Mouse (Mus musculus) inflammation-experienced regulatory T-cells, adult 6 months (primary cell): Measurements from ENCODE around the gene Zdhhc24. TPM values are rescaled to one million over a fixed set of nuclear protein-coding genes. Genes with fewer than 3 reads are reported as not detected.

Experiments used
- ATAC-seq: one replicate; pipeline ENCODE4 v1.8.0; 2017
- polyA plus RNA-seq, 3 experiments: library from polyadenylated mRNA; unstranded; fragments of 100-300 nt; shearing (Covaris generic); gene quantifications; one replicate each; pipeline ENCODE4 v1.2.1; 2017

The Zdhhc24 gene
- polyA plus RNA-seq, 3 experiments from 2014 or later, result 5.1 to 6.7 (median 6.7) TPM

DNA sequence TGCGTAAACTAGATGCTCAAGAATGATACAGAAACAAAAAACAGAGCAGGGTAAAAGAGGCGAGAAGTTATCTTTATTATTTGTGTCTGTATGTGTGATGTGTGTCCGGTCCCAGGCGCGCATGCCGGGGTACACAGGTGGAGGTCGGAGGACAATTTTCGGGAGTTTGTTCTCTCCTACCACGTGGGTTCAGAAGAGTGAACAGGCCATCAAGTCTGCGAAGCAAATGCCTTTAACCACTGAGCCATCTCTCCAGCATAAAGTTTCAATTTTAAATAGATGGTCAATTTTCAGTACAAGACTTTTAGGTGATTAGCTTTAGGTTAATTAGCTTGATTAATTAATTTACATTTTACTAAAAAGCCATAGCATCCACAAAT lies 846 bp downstream of the Zdhhc24 start:
- no peak for ATAC-seq

DNA sequence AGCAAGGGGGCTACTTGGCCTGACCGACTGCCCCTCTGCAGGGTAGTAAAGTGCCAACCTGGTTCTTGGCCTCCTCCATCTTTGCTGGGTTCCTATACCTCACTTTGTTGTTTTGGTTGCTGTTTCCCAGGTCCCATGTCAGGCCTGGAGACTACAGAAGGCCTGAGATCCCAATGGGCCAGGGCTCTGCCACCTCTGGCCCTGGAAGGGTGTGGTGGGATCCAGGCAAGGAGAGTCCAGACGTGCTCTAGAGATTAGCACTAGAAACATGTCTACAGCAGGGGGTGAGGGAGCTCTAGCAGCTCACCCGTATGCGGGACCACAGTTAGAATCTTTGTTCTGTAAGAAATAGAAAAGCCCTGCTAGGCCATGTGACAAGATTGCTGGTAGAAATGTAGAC lies 5.5 kb downstream of the Zdhhc24 start:
- ATAC-seq, result no peak

DNA sequence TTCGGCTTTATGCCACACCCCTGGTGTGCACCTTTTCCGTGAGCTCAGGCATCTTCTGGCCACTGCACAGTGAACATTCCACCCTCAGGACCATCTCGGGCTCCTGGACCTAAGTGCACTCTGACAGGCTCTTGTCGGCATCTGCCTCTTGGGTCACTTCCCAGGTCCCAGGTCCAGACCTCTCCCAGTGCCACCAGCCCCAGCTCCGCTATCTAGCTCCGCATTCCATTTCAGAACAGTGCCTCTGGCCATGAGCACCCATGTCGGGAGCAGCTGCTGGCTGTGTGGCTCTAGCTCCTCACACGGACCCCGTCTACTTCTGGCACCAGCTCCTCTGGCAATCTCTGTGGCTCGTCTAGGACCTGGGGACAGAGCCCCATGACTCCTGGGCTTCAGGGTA lies 11.3 kb downstream of the Zdhhc24 start:
- no peak for ATAC-seq

DNA sequence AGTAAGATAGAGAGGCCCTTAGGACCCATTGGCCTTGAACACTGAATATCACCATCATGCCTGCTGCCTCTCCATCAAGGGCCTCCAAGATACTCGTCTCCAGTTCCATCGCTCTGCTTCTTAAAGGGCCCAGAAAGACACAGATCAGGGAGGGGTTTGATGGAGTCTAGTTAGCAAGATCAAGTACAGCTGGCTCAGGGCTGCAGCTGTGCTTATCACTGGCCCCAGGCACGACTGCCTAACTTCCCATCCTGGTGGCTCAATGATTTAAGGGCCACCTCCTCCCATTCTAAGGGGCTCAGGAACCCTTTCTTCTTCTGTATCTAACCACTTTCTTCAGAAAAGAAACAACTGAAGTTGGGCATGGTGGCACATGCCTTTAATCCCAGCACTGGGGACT lies 13.3 kb downstream of the Zdhhc24 start:
- no peak for ATAC-seq

GRCm38 (mm10) chr19:4896780-4897520 lies 18.5 kb downstream of the Zdhhc24 start:
- no peak for ATAC-seq

DNA sequence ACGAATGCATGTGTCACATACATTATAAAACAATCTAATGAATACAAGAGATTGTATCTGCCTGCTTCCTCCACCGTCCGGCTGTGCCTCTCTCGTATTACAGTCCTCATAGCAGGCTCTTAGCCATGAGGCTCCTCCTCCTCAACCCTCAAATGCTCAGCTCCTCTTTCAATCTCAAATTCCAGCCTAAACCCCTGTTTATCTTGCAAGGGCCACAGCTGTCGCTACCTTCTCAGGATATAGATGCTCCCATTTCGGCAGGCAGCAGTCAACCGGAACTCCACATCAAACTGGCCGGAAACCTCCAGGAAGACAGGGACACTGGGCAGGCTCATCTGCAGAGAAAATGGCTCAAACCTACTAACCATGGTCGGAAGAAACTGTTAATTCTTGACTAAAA lies 20.5 kb downstream of the Zdhhc24 start:
- ATAC-seq, result no peak

DNA sequence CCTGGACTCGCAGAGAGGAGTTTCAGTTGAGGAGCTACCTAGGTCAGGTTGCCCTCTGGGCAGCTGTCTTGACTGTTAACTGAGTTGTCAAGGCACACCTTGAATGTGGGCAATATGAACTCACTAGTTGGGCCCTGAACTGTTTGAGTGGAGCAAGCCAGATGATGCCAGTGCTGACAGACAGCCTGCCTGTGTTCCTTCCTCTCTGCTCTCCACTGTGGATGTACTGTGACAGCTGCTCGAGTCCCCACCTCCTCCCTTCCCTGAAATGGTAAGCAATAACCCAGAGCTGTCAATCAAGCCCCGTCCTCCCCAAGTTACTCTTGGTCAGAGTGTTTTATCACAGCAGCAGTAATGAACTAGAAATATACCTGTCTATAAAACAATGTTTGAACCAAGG lies 21.4 kb downstream of the Zdhhc24 start:
- no peak for ATAC-seq

DNA sequence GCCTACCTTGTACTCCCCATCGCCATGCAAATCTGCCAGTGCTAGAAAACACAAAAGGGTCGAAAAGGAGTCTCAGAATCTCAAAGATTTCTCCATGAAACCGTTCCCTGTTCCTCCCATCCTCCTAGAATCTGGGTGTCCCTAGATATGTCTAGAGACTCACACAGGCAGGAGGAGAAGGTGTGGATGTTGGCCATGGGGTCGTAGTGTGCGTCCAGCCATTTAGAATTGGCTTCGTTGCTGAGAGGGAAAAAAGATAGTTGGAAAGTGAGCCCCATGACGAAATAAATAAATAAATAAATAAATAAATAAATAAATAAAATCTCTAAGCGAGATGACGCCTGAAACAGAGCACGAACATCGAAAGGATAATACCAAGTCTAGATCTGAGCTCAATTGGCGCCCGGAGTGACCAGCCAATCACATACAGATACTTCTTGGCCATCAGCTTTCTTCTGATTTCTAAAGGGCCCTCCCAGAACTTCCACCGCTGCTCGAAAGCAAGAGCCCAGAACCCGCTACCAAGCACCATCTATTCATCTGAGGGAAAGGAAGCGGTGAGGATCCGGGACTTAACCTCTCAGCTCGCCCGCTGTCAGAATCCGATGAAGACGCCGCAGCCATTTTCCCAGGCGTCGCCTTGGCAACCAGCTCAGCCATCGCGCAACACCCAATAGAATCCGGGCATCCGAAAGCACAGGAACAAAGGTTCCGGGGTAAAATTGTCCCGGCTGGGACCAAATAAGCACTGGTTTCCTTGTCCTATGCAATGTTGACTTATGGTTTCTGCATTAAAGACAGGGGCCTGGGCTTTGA lies 27.7 kb downstream of the Zdhhc24 start, which contains the start of gene Bbs1:
Bbs1 (minus strand) TSS at position 650 of the 816 bp plus-strand sequence.
- peak; percentile 96 for ATAC-seq

DNA sequence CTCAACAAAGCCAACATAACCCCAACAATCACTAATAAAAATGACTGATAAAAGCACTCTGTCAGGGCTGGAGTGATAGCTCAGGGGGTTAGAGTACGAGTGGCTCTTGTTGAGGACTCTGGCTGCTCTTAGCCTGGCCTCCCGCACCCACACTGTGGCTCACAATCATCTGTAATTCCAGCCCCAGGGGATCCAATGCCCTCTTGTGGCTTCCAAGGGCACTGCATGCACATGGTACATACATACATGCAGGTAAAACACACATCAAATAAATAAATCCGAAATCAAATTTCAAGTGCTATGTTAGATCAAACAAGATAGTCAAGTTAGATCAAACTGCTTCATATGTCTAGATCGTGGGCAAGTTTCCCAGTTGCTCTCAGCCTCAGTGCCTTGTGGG lies 29.6 kb downstream of the Zdhhc24 start:
- ATAC-seq, result no peak

- no peak for ATAC-seq
These were observed 30.9 kb downstream of the Zdhhc24 start for GRCm38 (mm10) chr19:4909376-4909775.

- no peak for ATAC-seq
These were observed 37.6 kb downstream of the Zdhhc24 start for GRCm38 (mm10) chr19:4915924-4916603.

DNA sequence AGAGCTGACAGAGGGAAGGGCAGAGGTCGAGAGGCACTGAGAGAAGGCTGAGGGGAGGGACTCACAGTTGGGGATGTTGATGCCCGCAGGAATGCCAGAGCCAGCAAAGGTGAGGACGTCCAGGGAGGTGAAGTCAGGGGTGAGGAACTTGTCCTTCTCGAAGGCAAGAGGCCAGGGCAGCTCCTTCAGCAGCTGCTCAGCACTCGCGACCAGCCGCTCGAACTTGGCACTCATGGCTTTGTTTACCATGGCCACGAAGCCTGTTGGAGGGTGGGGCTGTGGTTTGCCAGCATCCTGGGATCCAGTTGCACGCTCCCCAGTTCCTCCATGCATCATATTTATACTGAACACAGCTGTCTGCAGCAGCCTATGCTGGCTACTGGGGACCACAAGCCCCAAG lies 38.4 kb downstream of the Zdhhc24 start:
- ATAC-seq, result no peak

DNA sequence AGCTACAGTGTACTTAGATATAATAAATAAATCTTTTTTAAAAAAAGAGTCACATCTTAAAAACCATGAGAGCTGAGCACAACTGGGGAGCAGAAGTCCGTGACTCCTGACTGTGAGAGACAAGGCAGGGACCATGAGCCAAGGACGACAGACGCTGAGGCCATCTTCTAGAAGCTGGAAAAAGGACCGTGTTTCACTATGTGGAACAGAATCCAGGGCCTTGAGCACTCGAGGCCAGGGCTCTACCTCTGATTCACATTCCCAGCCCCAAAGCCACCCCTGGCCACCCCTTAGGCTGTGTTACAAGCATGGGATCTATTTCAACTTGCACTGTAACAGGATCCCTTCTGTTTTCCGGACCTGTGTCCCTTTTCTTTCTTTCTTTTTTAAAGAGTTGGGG lies 41.2 kb downstream of the Zdhhc24 start:
- no peak for ATAC-seq

- no peak for ATAC-seq
These were observed 46.8 kb downstream of the Zdhhc24 start for GRCm38 (mm10) chr19:4925121-4925860.

GRCm38 (mm10) chr19:4927904-4928531 lies 49.5 kb downstream of the Zdhhc24 start, which contains the start of gene Dpp3:
Gene Dpp3, minus strand, starts transcription at chr19:4928287.
- ATAC-seq, result peak; percentile 100

DNA sequence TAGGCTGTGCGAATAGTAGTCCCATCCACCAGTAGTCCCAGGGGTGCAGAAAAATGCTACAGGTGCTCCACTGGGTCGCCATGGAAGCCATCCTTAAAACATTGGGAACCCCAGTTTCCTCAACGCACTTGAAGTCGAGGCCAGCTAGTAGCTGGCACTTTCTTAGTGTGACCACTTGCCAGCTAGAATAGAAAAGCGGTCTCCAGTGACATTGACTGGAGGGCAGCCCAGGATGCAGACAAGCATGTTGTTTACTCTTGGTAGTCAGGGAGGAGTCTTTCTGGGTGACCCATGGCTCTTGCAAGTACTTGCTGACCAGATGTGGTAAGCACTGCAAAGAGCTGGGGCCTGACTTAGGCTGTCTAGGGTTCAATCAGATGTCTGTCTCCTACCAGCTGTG lies 50.3 kb downstream of the Zdhhc24 start:
- ATAC-seq, result no peak

Other genes starting within 250 kb of the Zdhhc24 start
- gene Gm960, start 180.0 kb upstream of the Zdhhc24 start, polyA plus RNA-seq, result not detected
- under 1 TPM in 2 of 3 experiments, not detected in 1; 0.17 to 0.20 TPM for gene Sptbn2, start 167.5 kb upstream of the Zdhhc24 start, polyA plus RNA-seq
- gene Rbm4b, start 122.2 kb upstream of the Zdhhc24 start, polyA plus RNA-seq, result 100 to 1,000 TPM in 1 of 3 experiments, 10 to 100 TPM in 2; 59.9 to 134 (median 96.8) TPM
- 10 to 100 TPM; 30.3 to 45.0 (median 35.3) TPM for gene Rbm4, start 84.8 kb upstream of the Zdhhc24 start, polyA plus RNA-seq
- 10 to 100 TPM; 32.0 to 43.4 (median 35.6) TPM for gene Gm21992, start 67.1 kb upstream of the Zdhhc24 start, polyA plus RNA-seq
- gene Rbm14, start 67.0 kb upstream of the Zdhhc24 start, polyA plus RNA-seq, result 10 to 100 TPM; 18.8 to 43.7 (median 19.1) TPM
- gene Ccs, start 39.3 kb upstream of the Zdhhc24 start, polyA plus RNA-seq, result 10 to 100 TPM; 47.2 to 94.6 (median 80.5) TPM
- not detected for gene Ccdc87, start 39.3 kb upstream of the Zdhhc24 start, polyA plus RNA-seq
- 1 to 10 TPM in 2 of 3 experiments, not detected in 1; 2.2 to 5.0 TPM for gene Ctsf, start 23.5 kb upstream of the Zdhhc24 start, polyA plus RNA-seq
- gene Actn3, start 759 bp upstream of the Zdhhc24 start, polyA plus RNA-seq, result under 1 TPM in 1 of 3 experiments, not detected in 2; 0.36 TPM
- gene Bbs1, start 28.0 kb downstream of the Zdhhc24 start, polyA plus RNA-seq, result 1 to 10 TPM in 1 of 3 experiments, under 1 TPM in 1, not detected in 1; 0.41 to 1.0 TPM
- gene Dpp3, start 49.6 kb downstream of the Zdhhc24 start, polyA plus RNA-seq, result 10 to 100 TPM; 45.9 to 56.8 (median 47.7) TPM
- under 1 TPM in 1 of 3 experiments, not detected in 2; 0.39 TPM for gene Peli3, start 64.5 kb downstream of the Zdhhc24 start, polyA plus RNA-seq
- gene Mrpl11, start 83.5 kb downstream of the Zdhhc24 start, polyA plus RNA-seq, result 10 to 100 TPM; 76.1 to 89.6 (median 87.7) TPM
- gene Npas4, start 111.6 kb downstream of the Zdhhc24 start, polyA plus RNA-seq, result 1 to 10 TPM in 2 of 3 experiments, under 1 TPM in 1; 0.60 to 1.9 (median 1.4) TPM
- 1 to 10 TPM in 2 of 3 experiments, under 1 TPM in 1; 0.20 to 2.4 (median 1.7) TPM for gene Slc29a2, start 145.2 kb downstream of the Zdhhc24 start, polyA plus RNA-seq
- gene B4gat1, start 160.2 kb downstream of the Zdhhc24 start, polyA plus RNA-seq, result 10 to 100 TPM; 10.3 to 12.5 (median 10.4) TPM
- under 1 TPM; 0.41 to 0.81 (median 0.44) TPM for gene AC124502.3, start 160.2 kb downstream of the Zdhhc24 start, polyA plus RNA-seq
- 100 to 1,000 TPM in 2 of 3 experiments, 10 to 100 TPM in 1; 98.2 to 118 (median 109) TPM for gene Brms1, start 162.7 kb downstream of the Zdhhc24 start, polyA plus RNA-seq
- gene Rin1, start 171.8 kb downstream of the Zdhhc24 start, polyA plus RNA-seq, result under 1 TPM in 1 of 3 experiments, not detected in 2; 0.19 TPM
- not detected for gene Cd248, start 189.4 kb downstream of the Zdhhc24 start, polyA plus RNA-seq
- not detected for gene Tmem151a, start 206.9 kb downstream of the Zdhhc24 start, polyA plus RNA-seq
- 10 to 100 TPM; 45.7 to 65.4 (median 46.2) TPM for gene Yif1a, start 209.9 kb downstream of the Zdhhc24 start, polyA plus RNA-seq
- gene Cnih2, start 219.9 kb downstream of the Zdhhc24 start, polyA plus RNA-seq, result under 1 TPM in 2 of 3 experiments, not detected in 1; 0.50 to 0.59 TPM
- 100 to 1,000 TPM in 2 of 3 experiments, 10 to 100 TPM in 1; 83.1 to 152 (median 102) TPM for gene Rab1b, start 228.4 kb downstream of the Zdhhc24 start, polyA plus RNA-seq
- gene Klc2, start 239.9 kb downstream of the Zdhhc24 start, polyA plus RNA-seq, result 1 to 10 TPM; 4.4 to 5.0 (median 4.7) TPM